Mouse (Mus musculus) hindbrain, embryonic 16.5 days (tissue): ENCODE measurements around the gene Col5a1. TPM values are rescaled to one million over a fixed set of nuclear protein-coding genes. Genes with fewer than 3 reads are reported as not detected.

Experiments
- ATAC-seq: fragments of 200-750 bp; cut with Nextera tagmentation; 2 replicates; pipeline ENCODE4 v1.8.0; 2017; ENCODE audit warnings: moderate TSS enrichment, moderate library complexity
- H3K27ac ChIP-seq: fragments of 300-500 bp; sonication (generic); 2 replicates; pipeline ENCODE4 v1.5.1; 2014; ENCODE audit warnings: low read depth, mild to moderate bottlenecking, control low read depth, low read length, moderate library complexity
- H3K27me3 ChIP-seq: fragments of 300-500 bp; sonication (generic); replicated peaks from 2 replicates; pipeline ENCODE4 v1.6.1; 2014; ENCODE audit warnings: low read length; ENCODE audit not compliant: control insufficient read depth, insufficient read depth
- H3K36me3 ChIP-seq: fragments of 300-500 bp; sonication (generic); 2 replicates; pipeline ENCODE4 v1.6.1; 2014; ENCODE audit warnings: mild to moderate bottlenecking, low read length, moderate library complexity, mixed read lengths; ENCODE audit not compliant: control insufficient read depth, insufficient read depth
- H3K4me1 ChIP-seq: fragments of 300-500 bp; sonication (generic); 2 replicates; pipeline ENCODE4 v1.6.1; 2014; ENCODE audit warnings: low read depth, low read length; ENCODE audit not compliant: control insufficient read depth, insufficient read depth
- H3K4me2 ChIP-seq: fragments of 300-500 bp; sonication (generic); 2 replicates; pipeline ENCODE4 v1.6.1; 2014; ENCODE audit warnings: mild to moderate bottlenecking, low read length, control low read depth, moderate library complexity
- H3K4me3 ChIP-seq: fragments of 300-500 bp; sonication (generic); 2 replicates; pipeline ENCODE4 v1.5.1; 2014; ENCODE audit warnings: mild to moderate bottlenecking, low read length, control low read depth, moderate library complexity
- H3K9ac ChIP-seq: fragments of 300-500 bp; sonication (generic); 2 replicates; pipeline ENCODE4 v1.6.1; 2014; ENCODE audit warnings: low read depth, mild to moderate bottlenecking, control low read depth, low read length, moderate library complexity
- H3K9me3 ChIP-seq: fragments of 300-500 bp; sonication (generic); 2 replicates; pipeline ENCODE4 v1.6.1; 2014; ENCODE audit warnings: mild to moderate bottlenecking, low read length, moderate library complexity; ENCODE audit not compliant: control insufficient read depth
- WGBS: fragments of 180-500 bp; shearing (Covaris S2); extraction: QIAGEN DNeasy Blood & Tissue Kit; methylation state at CpG from one replicate; pipeline ENCODE4 v1.1.7; 2014; 5-methylcytosine and 5-hydroxymethylcytosine counted together
- polyA plus RNA-seq: library from polyadenylated mRNA; unstranded; fragments of >200 nt; fragmentation: Nextera tagmentation; extraction: Ambion mirVana; gene quantifications from 2 replicates; pipeline ENCODE4 v1.2.1, GENCODE M21; 2015

Col5a1 gene
- polyA plus RNA-seq, 1 experiment from 2014 or later = 9.2 TPM

GRCm38 (mm10) chr2:28037505-28038390, 151.5 kb downstream of the Col5a1 start:
- Histone ChIP-seq H3K4me3 (no peak overlapping the region), H3K4me2 (no peak overlapping the region), H3K9me3 (no peaks in the 10 kb centered on the region), H3K4me1 (peaks cover 14% of the 10 kb centered on the region), H3K9ac (no peak overlapping the region), H3K27me3 (no peaks in the 10 kb centered on the region), H3K27ac (no peak overlapping the region), H3K36me3 (no peaks in the 10 kb centered on the region)
- WGBS = 42% methylated on average over 12 of the region's 12 CpGs
- peak; percentile 20 for ATAC-seq

- Histone ChIP-seq H3K36me3 (no peaks in the 10 kb centered on the region), H3K4me3 (no peak overlapping the region), H3K4me2 (no peak overlapping the region), H3K27me3 (no peaks in the 10 kb centered on the region), H3K9ac (no peak overlapping the region), H3K4me1 (peaks cover 11% of the 10 kb centered on the region), H3K9me3 (0 out of 2 replicates have a peak, but pooled peaks cover 4% of the 10 kb centered on the region), H3K27ac (peak overlapping the region; percentile 40; the same call in 1 of the 2 replicates)
- peak; percentile 77 for ATAC-seq
- WGBS = 60% methylated on average over 14 of the region's 14 CpGs
These were observed 152.3 kb downstream of the Col5a1 start for GRCm38 (mm10) chr2:28038391-28039096.

- peaks cover 3% of the 10 kb centered on the region for H3K4me1 ChIP-seq
- H3K4me3 ChIP-seq = no peak overlapping the region
- no peak overlapping the region for H3K4me2 ChIP-seq
- ATAC-seq = no peak
- H3K36me3 ChIP-seq = no peaks in the 10 kb centered on the region
- H3K27ac ChIP-seq = no peak overlapping the region
- no peak overlapping the region for H3K9ac ChIP-seq
- H3K9me3 ChIP-seq = 0 out of 2 replicates have a peak, but pooled peaks cover 4% of the 10 kb centered on the region
- 98% methylated on average over 10 of the region's 10 CpGs for WGBS
- no peaks in the 10 kb centered on the region for H3K27me3 ChIP-seq
These were observed 153.6 kb downstream of the Col5a1 start for GRCm38 (mm10) chr2:28039647-28040325.

GRCm38 (mm10) chr2:28040466-28040865, 154.2 kb downstream of the Col5a1 start:
- Histone ChIP-seq H3K36me3 (no peaks in the 10 kb centered on the region), H3K9me3 (0 out of 2 replicates have a peak, but pooled peaks cover 4% of the 10 kb centered on the region), H3K4me1 (peaks cover 3% of the 10 kb centered on the region), H3K27ac (no peak overlapping the region), H3K4me2 (no peak overlapping the region), H3K9ac (no peak overlapping the region), H3K27me3 (no peaks in the 10 kb centered on the region), H3K4me3 (no peak overlapping the region)
- 100% methylated on average over 1 of the region's 1 CpGs for WGBS
- no peak for ATAC-seq

GRCm38 (mm10) chr2:28044920-28045598, 158.8 kb downstream of the Col5a1 start:
- no peaks in the 10 kb centered on the region for H3K4me1 ChIP-seq
- H3K4me2 ChIP-seq = no peak overlapping the region
- H3K27ac ChIP-seq = no peak overlapping the region
- 88% methylated on average over 9 of the region's 9 CpGs for WGBS
- H3K9ac ChIP-seq = no peak overlapping the region
- H3K4me3 ChIP-seq = no peak overlapping the region
- H3K36me3 ChIP-seq = no peaks in the 10 kb centered on the region
- 0 out of 2 replicates have a peak, but pooled peaks cover 4% of the 10 kb centered on the region for H3K9me3 ChIP-seq
- no peaks in the 10 kb centered on the region for H3K27me3 ChIP-seq
- ATAC-seq = no peak

GRCm38 (mm10) chr2:28046311-28046710, 160.1 kb downstream of the Col5a1 start:
- Histone ChIP-seq H3K27me3 (no peaks in the 10 kb centered on the region), H3K4me2 (no peak overlapping the region), H3K9ac (no peak overlapping the region), H3K36me3 (no peaks in the 10 kb centered on the region), H3K4me1 (no peaks in the 10 kb centered on the region), H3K27ac (no peak overlapping the region), H3K9me3 (0 out of 2 replicates have a peak, but pooled peaks cover 4% of the 10 kb centered on the region), H3K4me3 (no peak overlapping the region)
- no peak for ATAC-seq
- 68% methylated on average over 6 of the region's 6 CpGs for WGBS

GRCm38 (mm10) chr2:28047092-28047491, 160.9 kb downstream of the Col5a1 start:
- 85% methylated on average over 7 of the region's 7 CpGs for WGBS

GRCm38 (mm10) chr2:28059922-28060321, 173.7 kb downstream of the Col5a1 start:
- Histone ChIP-seq H3K4me2 (no peak overlapping the region), H3K9ac (no peak overlapping the region), H3K36me3 (no peaks in the 10 kb centered on the region), H3K4me3 (no peak overlapping the region), H3K4me1 (no peaks in the 10 kb centered on the region), H3K27ac (no peak overlapping the region), H3K9me3 (no peaks in the 10 kb centered on the region), H3K27me3 (no peaks in the 10 kb centered on the region)
- ATAC-seq = no peak
- 100% methylated on average over 1 of the region's 1 CpGs for WGBS

More at GRCm38 (mm10) chr2:28047092-28047491, 160.9 kb downstream of the Col5a1 start:
- ATAC-seq = no peak
- 0 out of 2 replicates have a peak, but pooled peaks cover 4% of the 10 kb centered on the region for H3K9me3 ChIP-seq
- no peak overlapping the region for H3K4me3 ChIP-seq
- H3K4me2 ChIP-seq = no peak overlapping the region
- H3K4me1 ChIP-seq = no peaks in the 10 kb centered on the region
- no peaks in the 10 kb centered on the region for H3K36me3 ChIP-seq
- no peaks in the 10 kb centered on the region for H3K27me3 ChIP-seq
- no peak overlapping the region for H3K27ac ChIP-seq
- no peak overlapping the region for H3K9ac ChIP-seq
